Mouse (Mus musculus): Measurements from ENCODE around the gene Wwtr1. TPM values are rescaled to one million over a fixed set of nuclear protein-coding genes. Genes with fewer than 3 reads are reported as not detected.

The Wwtr1 gene
- polyA plus RNA-seq, 1 experiment from 2014 or later, result 17.9 TPM

- no peak overlapping the region for H3K9ac ChIP-seq (replicated peaks; ENCODE audit: low read length)
- H3K27ac ChIP-seq (ENCODE audit: low read length), result no peak overlapping the region
- H3K4me2 ChIP-seq (replicated peaks; ENCODE audit: low read depth, low read length), result no peak overlapping the region
- H3K9me3 ChIP-seq (ENCODE audit: low read length), result 0 out of 2 replicates have a peak, but pooled peaks cover 2% of the 10 kb centered on the region
- H3K27me3 ChIP-seq (ENCODE audit: insufficient read depth, low read length), result no peaks in the 10 kb centered on the region
- H3K4me3 ChIP-seq (ENCODE audit: low read length), result no peak overlapping the region
- H3K4me1 ChIP-seq (ENCODE audit: insufficient read depth, low read length), result no peaks in the 10 kb centered on the region
- ATAC-seq (ENCODE audit: low FRiP score, low TSS enrichment), result no peak
- peaks cover 6% of the 10 kb centered on the region; the same call in 1 of the 2 replicates for H3K36me3 ChIP-seq (ENCODE audit: insufficient read depth, low read length)
Measured at GRCm38 (mm10) chr3:57527154-57527553, 48.6 kb downstream of the Wwtr1 start.

GRCm38 (mm10) chr3:57523093-57523492 is 52.6 kb downstream of the Wwtr1 start:
- no peaks in the 10 kb centered on the region for H3K27me3 ChIP-seq (ENCODE audit: insufficient read depth, low read length)
- no peak overlapping the region for H3K4me3 ChIP-seq (ENCODE audit: low read length)
- ATAC-seq (ENCODE audit: low FRiP score, low TSS enrichment), result no peak
- H3K9me3 ChIP-seq (ENCODE audit: low read length), result 0 out of 2 replicates have a peak, but pooled peaks cover 2% of the 10 kb centered on the region
- no peak overlapping the region for H3K9ac ChIP-seq (replicated peaks; ENCODE audit: low read length)
- 93% methylated on average over 5 of the region's 5 CpGs for WGBS
- H3K36me3 ChIP-seq (ENCODE audit: insufficient read depth, low read length), result peaks cover 6% of the 10 kb centered on the region; the same call in 1 of the 2 replicates
- H3K4me2 ChIP-seq (replicated peaks; ENCODE audit: low read depth, low read length), result no peak overlapping the region
- no peak overlapping the region for H3K27ac ChIP-seq (ENCODE audit: low read length)
- no peaks in the 10 kb centered on the region for H3K4me1 ChIP-seq (ENCODE audit: insufficient read depth, low read length)

GRCm38 (mm10) chr3:57521876-57522275 is 53.8 kb downstream of the Wwtr1 start:
- 83% methylated on average over 4 of the region's 4 CpGs for WGBS
- ATAC-seq (ENCODE audit: low FRiP score, low TSS enrichment), result no peak

GRCm38 (mm10) chr3:57519995-57520394 is 55.7 kb downstream of the Wwtr1 start:
- Histone ChIP-seq H3K4me3 (ENCODE audit: low read length) (no peak overlapping the region), H3K4me1 (ENCODE audit: insufficient read depth, low read length) (no peaks in the 10 kb centered on the region), H3K27me3 (ENCODE audit: insufficient read depth, low read length) (no peaks in the 10 kb centered on the region), H3K9me3 (ENCODE audit: low read length) (no peaks in the 10 kb centered on the region; the same call in 1 of the 2 replicates), H3K9ac (replicated peaks; ENCODE audit: low read length) (no peak overlapping the region), H3K36me3 (ENCODE audit: insufficient read depth, low read length) (no peaks in the 10 kb centered on the region), H3K4me2 (replicated peaks; ENCODE audit: low read depth, low read length) (no peak overlapping the region), H3K27ac (ENCODE audit: low read length) (no peak overlapping the region)
- ATAC-seq (ENCODE audit: low FRiP score, low TSS enrichment), result no peak
- WGBS, result 88% methylated on average over 7 of the region's 7 CpGs

More at GRCm38 (mm10) chr3:57521876-57522275, 53.8 kb downstream of the Wwtr1 start:
- Histone ChIP-seq H3K27ac (ENCODE audit: low read length) (no peak overlapping the region), H3K36me3 (ENCODE audit: insufficient read depth, low read length) (peaks cover 6% of the 10 kb centered on the region; the same call in 1 of the 2 replicates), H3K4me2 (replicated peaks; ENCODE audit: low read depth, low read length) (no peak overlapping the region), H3K4me1 (ENCODE audit: insufficient read depth, low read length) (no peaks in the 10 kb centered on the region), H3K4me3 (ENCODE audit: low read length) (no peak overlapping the region), H3K9me3 (ENCODE audit: low read length) (0 out of 2 replicates have a peak, but pooled peaks cover 2% of the 10 kb centered on the region), H3K9ac (replicated peaks; ENCODE audit: low read length) (no peak overlapping the region), H3K27me3 (ENCODE audit: insufficient read depth, low read length) (no peaks in the 10 kb centered on the region)

GRCm38 (mm10) chr3:57516146-57516545 is 59.6 kb downstream of the Wwtr1 start:
- Histone ChIP-seq H3K4me1 (ENCODE audit: insufficient read depth, low read length) (peaks cover 10% of the 10 kb centered on the region), H3K36me3 (ENCODE audit: insufficient read depth, low read length) (no peaks in the 10 kb centered on the region), H3K4me3 (ENCODE audit: low read length) (no peak overlapping the region), H3K4me2 (replicated peaks; ENCODE audit: low read depth, low read length) (no peak overlapping the region), H3K9ac (replicated peaks; ENCODE audit: low read length) (no peak overlapping the region), H3K27ac (ENCODE audit: low read length) (no peak overlapping the region), H3K9me3 (ENCODE audit: low read length) (no peaks in the 10 kb centered on the region; the same call in 1 of the 2 replicates), H3K27me3 (ENCODE audit: insufficient read depth, low read length) (no peaks in the 10 kb centered on the region)
- peak; percentile 67; the same call in 1 of the 2 replicates for ATAC-seq (ENCODE audit: low FRiP score, low TSS enrichment)
- WGBS, result 59% methylated on average over 4 of the region's 4 CpGs

- H3K4me2 ChIP-seq (replicated peaks; ENCODE audit: low read depth, low read length), result no peak overlapping the region
- ATAC-seq (ENCODE audit: low FRiP score, low TSS enrichment), result no peak
- H3K4me1 ChIP-seq (ENCODE audit: insufficient read depth, low read length), result peaks cover 10% of the 10 kb centered on the region
- H3K27ac ChIP-seq (ENCODE audit: low read length), result 0 out of 2 replicates have a peak overlapping the region, but pooled peaks have one; percentile 40
- H3K9me3 ChIP-seq (ENCODE audit: low read length), result no peaks in the 10 kb centered on the region; the same call in 1 of the 2 replicates
- whole genome bisulfite sequencing, result 98% methylated on average over 7 of the region's 7 CpGs
- H3K27me3 ChIP-seq (ENCODE audit: insufficient read depth, low read length), result no peaks in the 10 kb centered on the region
- H3K4me3 ChIP-seq (ENCODE audit: low read length), result no peak overlapping the region
- no peaks in the 10 kb centered on the region for H3K36me3 ChIP-seq (ENCODE audit: insufficient read depth, low read length)
- H3K9ac ChIP-seq (replicated peaks; ENCODE audit: low read length), result no peak overlapping the region
Measured at GRCm38 (mm10) chr3:57515044-57515443, 60.7 kb downstream of the Wwtr1 start.

GRCm38 (mm10) chr3:57511816-57512586 is 63.7 kb downstream of the Wwtr1 start:
- Histone ChIP-seq H3K4me3 (ENCODE audit: low read length) (no peak overlapping the region), H3K4me1 (ENCODE audit: insufficient read depth, low read length) (peaks cover 10% of the 10 kb centered on the region), H3K4me2 (replicated peaks; ENCODE audit: low read depth, low read length) (no peak overlapping the region), H3K9me3 (ENCODE audit: low read length) (no peaks in the 10 kb centered on the region; the same call in 1 of the 2 replicates), H3K27ac (ENCODE audit: low read length) (no peak overlapping the region), H3K36me3 (ENCODE audit: insufficient read depth, low read length) (no peaks in the 10 kb centered on the region), H3K9ac (replicated peaks; ENCODE audit: low read length) (no peak overlapping the region), H3K27me3 (ENCODE audit: insufficient read depth, low read length) (no peaks in the 10 kb centered on the region)
- WGBS, result 70% methylated on average over 18 of the region's 18 CpGs
- no peak for ATAC-seq (ENCODE audit: low FRiP score, low TSS enrichment)

- no peak for ATAC-seq (ENCODE audit: low FRiP score, low TSS enrichment)
- no peaks in the 10 kb centered on the region; the same call in 1 of the 2 replicates for H3K9me3 ChIP-seq (ENCODE audit: low read length)
- no peak overlapping the region for H3K9ac ChIP-seq (replicated peaks; ENCODE audit: low read length)
- WGBS, result 83% methylated on average over 7 of the region's 7 CpGs
- no peak overlapping the region for H3K27ac ChIP-seq (ENCODE audit: low read length)
- no peak overlapping the region for H3K4me2 ChIP-seq (replicated peaks; ENCODE audit: low read depth, low read length)
- H3K4me3 ChIP-seq (ENCODE audit: low read length), result no peak overlapping the region
- no peaks in the 10 kb centered on the region for H3K27me3 ChIP-seq (ENCODE audit: insufficient read depth, low read length)
- H3K4me1 ChIP-seq (ENCODE audit: insufficient read depth, low read length), result peaks cover 10% of the 10 kb centered on the region
- no peaks in the 10 kb centered on the region for H3K36me3 ChIP-seq (ENCODE audit: insufficient read depth, low read length)
Measured at GRCm38 (mm10) chr3:57509945-57510675, 65.6 kb downstream of the Wwtr1 start.

GRCm38 (mm10) chr3:57505991-57506390 is 69.7 kb downstream of the Wwtr1 start:
- Histone ChIP-seq H3K27me3 (ENCODE audit: insufficient read depth, low read length) (no peaks in the 10 kb centered on the region), H3K36me3 (ENCODE audit: insufficient read depth, low read length) (no peaks in the 10 kb centered on the region), H3K27ac (ENCODE audit: low read length) (no peak overlapping the region), H3K4me1 (ENCODE audit: insufficient read depth, low read length) (0 out of 2 replicates have a peak, but pooled peaks cover 3% of the 10 kb centered on the region), H3K4me2 (replicated peaks; ENCODE audit: low read depth, low read length) (no peak overlapping the region), H3K4me3 (ENCODE audit: low read length) (no peak overlapping the region), H3K9me3 (ENCODE audit: low read length) (no peaks in the 10 kb centered on the region), H3K9ac (replicated peaks; ENCODE audit: low read length) (no peak overlapping the region)
- WGBS, result 77% methylated on average over 10 of the region's 10 CpGs
- no peak for ATAC-seq (ENCODE audit: low FRiP score, low TSS enrichment)

Measured in kidney, embryonic 16.5 days (tissue).